Comparison of ENCODE assay signal across 14 mouse cellular contexts in genomic region chr6:127449531-127450422, GRCm38 (mm10). TPM values are rescaled to one million over a fixed set of nuclear protein-coding genes. Genes with fewer than 3 reads are reported as not detected.
A peak's percentile ranks its signal among the peaks of the same experiment; 100 is the strongest.
DNase-seq lines count a peak whose midpoint lies in the region; ATAC-seq and TF ChIP-seq lines count a peak whose summit lies in the region.
"Had no signal": no experiment of that assay in that cellular context is flagged by ENCODE, and none has a peak within 500 bp of the region (broad histone marks: within the 10 kb centered on the region; RNA-seq: fewer than 3 reads in every experiment).

No protein-coding gene starts in this region.

- 38% methylated on average over 10 of the region's 10 CpGs for WGBS in neural tube, embryonic 11.5 days
- 2% methylated on average over 10 of the region's 10 CpGs for WGBS in forebrain, embryonic 13.5 days
- 15% methylated on average over 10 of the region's 10 CpGs for WGBS in hindbrain, postnatal 0 days
- whole genome bisulfite sequencing in neural tube, embryonic 15.5 days, result 14% methylated on average over 10 of the region's 10 CpGs

- no peaks in the 10 kb centered on the region for H3K27me3 ChIP-seq in neural tube, embryonic 11.5 days (ENCODE audit: control insufficient read depth, insufficient read depth, low read length)
- H3K27me3 ChIP-seq in forebrain, embryonic 13.5 days, result no peaks in the 10 kb centered on the region
- H3K27me3 ChIP-seq in hindbrain, postnatal 0 days (ENCODE audit: insufficient read depth, low read length), result no peaks in the 10 kb centered on the region
- H3K27me3 ChIP-seq in neural tube, embryonic 15.5 days (replicated peaks), result no peaks in the 10 kb centered on the region; the same call in 1 of the 2 replicates

- peaks cover 8% of the 10 kb centered on the region; the same call in 1 of the 2 replicates for H3K4me1 ChIP-seq in neural tube, embryonic 11.5 days (ENCODE audit: control insufficient read depth, insufficient read depth, low read length)
- H3K4me1 ChIP-seq in forebrain, embryonic 13.5 days, result peaks cover 64% of the 10 kb centered on the region
- H3K4me1 ChIP-seq in hindbrain, postnatal 0 days (ENCODE audit: insufficient read depth, low read length), result peaks cover 4% of the 10 kb centered on the region; the same call in 1 of the 2 replicates
- H3K4me1 ChIP-seq in neural tube, embryonic 15.5 days, result peaks cover 16% of the 10 kb centered on the region

- H3K27ac ChIP-seq in neural tube, embryonic 11.5 days (ENCODE audit: low read depth, low read length), result peak overlapping the region; percentile 46
- H3K27ac ChIP-seq in forebrain, embryonic 13.5 days, result peak overlapping the region; percentile 99
- peak overlapping the region; percentile 52 for H3K27ac ChIP-seq in hindbrain, postnatal 0 days
- peak overlapping the region; percentile 14; the same call in 1 of the 2 replicates for H3K27ac ChIP-seq in neural tube, embryonic 15.5 days (replicated peaks)
- H3K27ac ChIP-seq: gastrocnemius, adult 2 months; limb, embryonic 13.5 days had no signal

- no peaks in the 10 kb centered on the region for H3K9me3 ChIP-seq in neural tube, embryonic 11.5 days (ENCODE audit: control insufficient read depth, low read length)
- no peaks in the 10 kb centered on the region for H3K9me3 ChIP-seq in forebrain, embryonic 13.5 days (replicated peaks)
- H3K9me3 ChIP-seq in hindbrain, postnatal 0 days (ENCODE audit: low read length), result no peaks in the 10 kb centered on the region
- no peaks in the 10 kb centered on the region for H3K9me3 ChIP-seq in neural tube, embryonic 15.5 days (replicated peaks)
- H3K9me3 ChIP-seq: limb, embryonic 13.5 days had no signal

- no peak for TF ChIP-seq CTCF in hindbrain, postnatal 0 days (IDR thresholded peaks at IDR 0.05; ENCODE audit: low read depth)

- no peak overlapping the region; the same call in 1 of the 2 replicates for H3K4me2 ChIP-seq in neural tube, embryonic 11.5 days (ENCODE audit: low read depth)
- H3K4me2 ChIP-seq in forebrain, embryonic 13.5 days, result peak overlapping the region; percentile 42
- H3K4me2 ChIP-seq in hindbrain, postnatal 0 days (ENCODE audit: low read depth, low read length), result no peak overlapping the region
- H3K4me2 ChIP-seq in neural tube, embryonic 15.5 days, result no peak overlapping the region
- H3K4me2 ChIP-seq: limb, embryonic 13.5 days had no signal

- no peak overlapping the region for H3K9ac ChIP-seq in neural tube, embryonic 11.5 days (ENCODE audit: low read length)
- H3K9ac ChIP-seq in forebrain, embryonic 13.5 days, result peak overlapping the region; percentile 54
- no peak overlapping the region; the same call in 1 of the 2 replicates for H3K9ac ChIP-seq in hindbrain, postnatal 0 days (replicated peaks; ENCODE audit: low read length)
- no peak overlapping the region for H3K9ac ChIP-seq in neural tube, embryonic 15.5 days (replicated peaks)
- H3K9ac ChIP-seq: limb, embryonic 13.5 days had no signal

- H3K36me3 ChIP-seq in neural tube, embryonic 11.5 days (ENCODE audit: control insufficient read depth, insufficient read depth, low read length), result no peaks in the 10 kb centered on the region
- H3K36me3 ChIP-seq in forebrain, embryonic 13.5 days (ENCODE audit: poor library complexity, severe bottlenecking), result no peaks in the 10 kb centered on the region
- no peaks in the 10 kb centered on the region for H3K36me3 ChIP-seq in hindbrain, postnatal 0 days (ENCODE audit: insufficient read depth, low read length)
- H3K36me3 ChIP-seq in neural tube, embryonic 15.5 days, result no peaks in the 10 kb centered on the region
- H3K36me3 ChIP-seq: limb, embryonic 13.5 days had no signal

- ATAC-seq in neural tube, embryonic 11.5 days (ENCODE audit: insufficient read depth, low FRiP score, low TSS enrichment), result no peak
- peak; percentile 59 for ATAC-seq in forebrain, embryonic 13.5 days
- no peak for ATAC-seq in hindbrain, postnatal 0 days
- no peak for ATAC-seq in neural tube, embryonic 15.5 days (ENCODE audit: low FRiP score)
- no peak for ATAC-seq in megakaryocyte progenitor cell, adult 5-6 weeks (replicated peaks; ENCODE audit: poor library complexity)

- peak; percentile 69 for DNase-seq in neural tube, embryonic 11.5 days (ENCODE audit: low spot score)
- DNase-seq in neural tube, embryonic 10.5 days (ENCODE audit: extremely low spot score, low spot score), result no peak
- DNase-seq in hindbrain, postnatal 0 days (ENCODE audit: low spot score), result peak; percentile 61
- no peak for DNase-seq in spleen, postnatal 36 days (ENCODE audit: low spot score in 2 of 2)
- DNase-seq in testis, postnatal 10 days (ENCODE audit: low spot score), result no peak
- DNase-seq: cerebellum, postnatal 25 days; gastrocnemius, adult 2 months; heart, postnatal 10 days; kidney, adult 8-10 months; lung, adult 18-20 months had no signal

- no peak overlapping the region for H3K4me3 ChIP-seq in neural tube, embryonic 11.5 days (ENCODE audit: low read depth, low read length)
- H3K4me3 ChIP-seq in forebrain, embryonic 13.5 days, result no peak overlapping the region
- H3K4me3 ChIP-seq in hindbrain, postnatal 0 days (ENCODE audit: low read length), result no peak overlapping the region
- H3K4me3 ChIP-seq in neural tube, embryonic 15.5 days (replicated peaks), result no peak overlapping the region
- H3K4me3 ChIP-seq: gastrocnemius, adult 2 months; limb, embryonic 13.5 days had no signal

RNA-seq across cellular contexts. Expression of gene Parp11, which starts 3.1 kb away (rescaled TPM):
- 56.1 and 59.1 TPM in 2 replicates for polyA plus RNA-seq in neural tube, embryonic 11.5 days (2014; fragmentation: Nextera tagmentation; extraction: Ambion mirVana)
- polyA plus RNA-seq in forebrain, embryonic 13.5 days (2015; fragmentation: Nextera tagmentation; extraction: Ambion mirVana), result 74.4 and 77.3 TPM in 2 replicates
- total RNA-seq in hindbrain, postnatal 0 days (2014; rRNA removed), result 38.9 and 39.6 TPM in 2 replicates
- polyA plus RNA-seq in hindbrain, postnatal 0 days (2015; fragmentation: Nextera tagmentation; extraction: Ambion mirVana), result 43.0 and 43.9 TPM in 2 replicates
- polyA plus RNA-seq in neural tube, embryonic 15.5 days (2015; fragmentation: Nextera tagmentation; extraction: Ambion mirVana), result 65.1 and 72.6 TPM in 2 replicates
- 12.4 and 14.0 TPM in 2 replicates for total RNA-seq in megakaryocyte progenitor cell, adult 5-6 weeks (2015)
- 18.2 and 35.1 TPM in 2 replicates for total RNA-seq in megakaryocyte progenitor cell, adult 5-6 weeks (2017)

Comparison
In these comparisons a context has a peak if more than half of its experiments do, and no peak if none do; other contexts are left out.
1. DNase-seq: peak in neural tube, embryonic 11.5 days (single experiment) and hindbrain, postnatal 0 days (single experiment); none in neural tube, embryonic 10.5 days (single experiment), spleen, postnatal 36 days (0 of 2) and testis, postnatal 10 days (single experiment).
2. H3K27ac ChIP-seq: peak in every context shown above with its lines; median percentile 99 in forebrain, embryonic 13.5 days; 52 in hindbrain, postnatal 0 days; 46 in neural tube, embryonic 11.5 days; 14 in neural tube, embryonic 15.5 days.